Mouse (Mus musculus) midbrain, embryonic 12.5 days (tissue): ENCODE measurements at regions not wholly inside any gene's neighbourhood (a gene's known extent, or its start where the extent isn't known, plus 50 kb on each side); places are given as distances from the start of the nearest gene placed in this dataset.

Experiments used
- ATAC-seq: fragments of 200-750 bp; cut with Nextera tagmentation; 2 replicates; pipeline ENCODE4 v1.8.0; 2017; ENCODE audit warnings: low read depth, moderate TSS enrichment, moderate library complexity; ENCODE audit not compliant: low FRiP score
- H3K27ac ChIP-seq: fragments of 300-500 bp; sonication (generic); replicated peaks from 2 replicates; pipeline ENCODE4 v1.5.1; 2016; ENCODE audit warnings: mild to moderate bottlenecking
- H3K27me3 ChIP-seq: fragments of 300-500 bp; sonication (generic); 2 replicates; pipeline ENCODE4 v1.6.1; 2016; ENCODE audit warnings: mild to moderate bottlenecking
- H3K36me3 ChIP-seq: fragments of 300-500 bp; sonication (generic); 2 replicates; pipeline ENCODE4 v1.6.1; 2016
- H3K4me1 ChIP-seq: fragments of 300-500 bp; sonication (generic); 2 replicates; pipeline ENCODE4 v1.6.1; 2016
- H3K4me2 ChIP-seq: fragments of 300-500 bp; sonication (generic); replicated peaks from 2 replicates; pipeline ENCODE4 v1.6.1; 2016; ENCODE audit warnings: mild to moderate bottlenecking, moderate library complexity
- H3K4me3 ChIP-seq: fragments of 300-500 bp; sonication (generic); 2 replicates; pipeline ENCODE4 v1.5.1; 2016; ENCODE audit warnings: mild to moderate bottlenecking
- H3K9ac ChIP-seq: fragments of 300-500 bp; sonication (generic); replicated peaks from 2 replicates; pipeline ENCODE4 v1.6.1; 2016; ENCODE audit warnings: mild to moderate bottlenecking, moderate library complexity
- H3K9me3 ChIP-seq: fragments of 300-500 bp; sonication (generic); 2 replicates; pipeline ENCODE4 v1.6.1; 2016; ENCODE audit warnings: mild to moderate bottlenecking
- WGBS: fragments of 180-500 bp; shearing (Covaris S2); methylation state at CpG from one replicate; pipeline ENCODE4 v1.1.7; 2016; 5-methylcytosine and 5-hydroxymethylcytosine counted together

- H3K4me3 ChIP-seq = no peak overlapping the region
- peaks cover 24% of the 10 kb centered on the region for H3K4me1 ChIP-seq
- no peak overlapping the region for H3K9ac ChIP-seq
- no peak for ATAC-seq
- no peak overlapping the region for H3K4me2 ChIP-seq
- no peaks in the 10 kb centered on the region for H3K9me3 ChIP-seq
- no peaks in the 10 kb centered on the region for H3K36me3 ChIP-seq
- 80% methylated on average over 5 of the region's 5 CpGs for WGBS
- H3K27ac ChIP-seq = no peak overlapping the region
- peaks cover 15% of the 10 kb centered on the region; the same call in 1 of the 2 replicates for H3K27me3 ChIP-seq
These were observed 206.1 kb downstream of the Tle3 start for GRCm38 (mm10) chr9:61578255-61578654.

- Histone ChIP-seq H3K36me3 (no peaks in the 10 kb centered on the region), H3K4me2 (peak overlapping the region; percentile 31), H3K9ac (0 out of 2 replicates have a peak overlapping the region, but pooled peaks have one; percentile 20), H3K27ac (peak overlapping the region; percentile 87), H3K9me3 (0 out of 2 replicates have a peak, but pooled peaks cover 5% of the 10 kb centered on the region), H3K4me3 (no peak overlapping the region), H3K4me1 (peaks cover 22% of the 10 kb centered on the region), H3K27me3 (peaks cover 11% of the 10 kb centered on the region; the same call in 1 of the 2 replicates)
- ATAC-seq = peak; percentile 88
- WGBS = 22% methylated on average over 21 of the region's 21 CpGs
These were observed 201.6 kb downstream of the Tle3 start for GRCm38 (mm10) chr9:61573634-61574359.

- Histone ChIP-seq H3K4me2 (no peak overlapping the region), H3K4me1 (peaks cover 27% of the 10 kb centered on the region), H3K9me3 (0 out of 2 replicates have a peak, but pooled peaks cover 6% of the 10 kb centered on the region), H3K36me3 (no peaks in the 10 kb centered on the region), H3K9ac (no peak overlapping the region), H3K4me3 (no peak overlapping the region), H3K27me3 (0 out of 2 replicates have a peak, but pooled peaks cover 4% of the 10 kb centered on the region), H3K27ac (peak overlapping the region; percentile 20; the same call in 1 of the 2 replicates)
- peak; percentile 34; the same call in 1 of the 2 replicates for ATAC-seq
- 28% methylated on average over 8 of the region's 8 CpGs for WGBS
These were observed 190.9 kb downstream of the Tle3 start for GRCm38 (mm10) chr9:61563017-61563416.

- WGBS = 44% methylated on average over 8 of the region's 8 CpGs
- Histone ChIP-seq H3K4me2 (no peak overlapping the region), H3K4me1 (peaks cover 27% of the 10 kb centered on the region), H3K27me3 (0 out of 2 replicates have a peak, but pooled peaks cover 4% of the 10 kb centered on the region), H3K4me3 (no peak overlapping the region), H3K9ac (no peak overlapping the region; the same call in 1 of the 2 replicates), H3K36me3 (no peaks in the 10 kb centered on the region), H3K27ac (no peak overlapping the region; the same call in 1 of the 2 replicates), H3K9me3 (0 out of 2 replicates have a peak, but pooled peaks cover 6% of the 10 kb centered on the region)
- ATAC-seq = no peak
These were observed 189.4 kb downstream of the Tle3 start for GRCm38 (mm10) chr9:61561551-61561950.

GRCm38 (mm10) chr9:61558621-61559020 is 186.5 kb downstream of the Tle3 start:
- Histone ChIP-seq H3K4me2 (no peak overlapping the region), H3K4me1 (peaks cover 33% of the 10 kb centered on the region), H3K36me3 (no peaks in the 10 kb centered on the region), H3K27me3 (0 out of 2 replicates have a peak, but pooled peaks cover 4% of the 10 kb centered on the region), H3K9ac (no peak overlapping the region), H3K4me3 (no peak overlapping the region), H3K27ac (no peak overlapping the region), H3K9me3 (no peaks in the 10 kb centered on the region)
- WGBS = 83% methylated on average over 10 of the region's 10 CpGs
- no peak for ATAC-seq

GRCm38 (mm10) chr9:61557025-61557424 is 184.9 kb downstream of the Tle3 start:
- Histone ChIP-seq H3K27ac (no peak overlapping the region), H3K9me3 (no peaks in the 10 kb centered on the region), H3K4me2 (no peak overlapping the region), H3K36me3 (no peaks in the 10 kb centered on the region), H3K4me3 (no peak overlapping the region), H3K27me3 (peaks cover 11% of the 10 kb centered on the region; the same call in 1 of the 2 replicates), H3K4me1 (peaks cover 25% of the 10 kb centered on the region), H3K9ac (no peak overlapping the region)
- WGBS = 93% methylated on average over 7 of the region's 7 CpGs
- no peak for ATAC-seq

- Histone ChIP-seq H3K4me3 (no peak overlapping the region), H3K27me3 (peaks cover 7% of the 10 kb centered on the region; the same call in 1 of the 2 replicates), H3K9ac (no peak overlapping the region), H3K9me3 (no peaks in the 10 kb centered on the region), H3K4me2 (no peak overlapping the region), H3K4me1 (peaks cover 29% of the 10 kb centered on the region; the same call in 1 of the 2 replicates), H3K27ac (no peak overlapping the region), H3K36me3 (no peaks in the 10 kb centered on the region)
- ATAC-seq = no peak
- 90% methylated on average over 8 of the region's 8 CpGs for WGBS
These were observed 183.0 kb downstream of the Tle3 start for GRCm38 (mm10) chr9:61555173-61555572.

GRCm38 (mm10) chr9:61554611-61555010 is 182.4 kb downstream of the Tle3 start:
- ATAC-seq = no peak
- H3K27ac ChIP-seq = no peak overlapping the region
- no peak overlapping the region for H3K9ac ChIP-seq
- H3K27me3 ChIP-seq = peaks cover 7% of the 10 kb centered on the region; the same call in 1 of the 2 replicates
- no peak overlapping the region for H3K4me3 ChIP-seq
- 82% methylated on average over 7 of the region's 7 CpGs for WGBS
- H3K36me3 ChIP-seq = no peaks in the 10 kb centered on the region
- H3K9me3 ChIP-seq = no peaks in the 10 kb centered on the region
- H3K4me1 ChIP-seq = peaks cover 34% of the 10 kb centered on the region
- no peak overlapping the region for H3K4me2 ChIP-seq

- ATAC-seq = no peak
- Histone ChIP-seq H3K36me3 (no peaks in the 10 kb centered on the region), H3K27me3 (peaks cover 7% of the 10 kb centered on the region; the same call in 1 of the 2 replicates), H3K27ac (no peak overlapping the region), H3K4me2 (no peak overlapping the region), H3K9me3 (no peaks in the 10 kb centered on the region), H3K4me1 (peaks cover 39% of the 10 kb centered on the region), H3K9ac (no peak overlapping the region), H3K4me3 (no peak overlapping the region)
- WGBS = 54% methylated on average over 5 of the region's 5 CpGs
These were observed 181.5 kb downstream of the Tle3 start for GRCm38 (mm10) chr9:61553626-61554025.

GRCm38 (mm10) chr9:61551361-61551760 is 179.2 kb downstream of the Tle3 start:
- Histone ChIP-seq H3K9me3 (no peaks in the 10 kb centered on the region), H3K27me3 (peaks cover 13% of the 10 kb centered on the region), H3K27ac (no peak overlapping the region), H3K4me2 (no peak overlapping the region), H3K9ac (no peak overlapping the region), H3K4me3 (no peak overlapping the region), H3K4me1 (peaks cover 40% of the 10 kb centered on the region), H3K36me3 (no peaks in the 10 kb centered on the region)
- no peak for ATAC-seq
- 62% methylated on average over 9 of the region's 9 CpGs for WGBS

- Histone ChIP-seq H3K4me3 (no peak overlapping the region), H3K36me3 (no peaks in the 10 kb centered on the region), H3K4me1 (peaks cover 47% of the 10 kb centered on the region), H3K27ac (0 out of 2 replicates have a peak overlapping the region, but pooled peaks have one; percentile 49), H3K4me2 (no peak overlapping the region), H3K27me3 (peaks cover 13% of the 10 kb centered on the region), H3K9ac (no peak overlapping the region), H3K9me3 (no peaks in the 10 kb centered on the region)
- peak; percentile 30; the same call in 1 of the 2 replicates for ATAC-seq
- WGBS = 72% methylated on average over 3 of the region's 3 CpGs
These were observed 178.2 kb downstream of the Tle3 start for GRCm38 (mm10) chr9:61550326-61550725.

- Histone ChIP-seq H3K9me3 (no peaks in the 10 kb centered on the region), H3K27ac (peak overlapping the region; percentile 49), H3K4me2 (no peak overlapping the region), H3K4me1 (peaks cover 47% of the 10 kb centered on the region), H3K27me3 (peaks cover 13% of the 10 kb centered on the region), H3K36me3 (no peaks in the 10 kb centered on the region), H3K4me3 (no peak overlapping the region), H3K9ac (no peak overlapping the region)
- peak; percentile 52 for ATAC-seq
- WGBS = 26% methylated on average over 5 of the region's 5 CpGs
These were observed 177.6 kb downstream of the Tle3 start for GRCm38 (mm10) chr9:61549692-61550241.
